Mouse (Mus musculus): ENCODE results near the gene Meioc.

The Meioc gene

DNA sequence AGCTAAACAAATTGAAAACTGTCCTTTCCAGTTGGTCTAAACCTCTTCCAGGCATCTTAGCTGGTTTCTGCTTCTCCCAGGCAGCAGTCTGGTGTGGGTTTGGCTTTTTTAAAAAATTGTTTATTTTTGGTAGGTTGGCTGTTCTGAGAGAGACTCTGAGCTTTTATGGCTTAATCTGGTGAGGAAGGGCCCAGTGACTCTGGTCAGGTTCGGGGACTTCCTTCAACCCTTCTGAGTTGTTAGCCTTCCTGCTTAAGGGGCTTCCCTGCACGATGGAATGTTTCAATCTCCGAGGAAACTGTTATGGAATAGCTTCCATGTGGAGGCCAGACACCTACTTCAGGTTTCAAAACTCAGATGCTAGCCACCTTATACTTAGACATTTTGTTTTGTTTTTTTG lies at the start of gene Meioc:
Gene Meioc, plus strand, starts transcription at position 301 of the 400 bp plus-strand sequence.
- no peak for DNase-seq

DNA sequence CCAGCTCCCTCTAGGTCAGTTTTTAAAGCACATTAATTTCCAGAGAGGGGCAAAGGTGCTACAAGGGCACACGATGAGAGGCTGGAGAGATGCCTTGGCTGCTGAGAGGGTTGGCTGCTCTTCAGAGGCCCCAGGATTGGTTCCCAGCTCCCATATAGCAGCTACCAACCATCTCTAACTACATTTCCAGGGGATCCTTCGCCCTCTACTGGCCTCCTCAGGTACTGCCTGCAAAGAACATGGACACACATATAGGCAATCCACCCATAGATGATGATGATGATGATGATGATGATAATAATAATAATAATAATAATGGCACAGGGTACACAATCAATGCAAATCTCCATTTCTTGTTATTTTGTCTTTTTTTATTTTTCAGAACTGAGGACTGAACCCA lies 44.1 kb upstream of the Meioc start:
- no peak for DNase-seq

DNA sequence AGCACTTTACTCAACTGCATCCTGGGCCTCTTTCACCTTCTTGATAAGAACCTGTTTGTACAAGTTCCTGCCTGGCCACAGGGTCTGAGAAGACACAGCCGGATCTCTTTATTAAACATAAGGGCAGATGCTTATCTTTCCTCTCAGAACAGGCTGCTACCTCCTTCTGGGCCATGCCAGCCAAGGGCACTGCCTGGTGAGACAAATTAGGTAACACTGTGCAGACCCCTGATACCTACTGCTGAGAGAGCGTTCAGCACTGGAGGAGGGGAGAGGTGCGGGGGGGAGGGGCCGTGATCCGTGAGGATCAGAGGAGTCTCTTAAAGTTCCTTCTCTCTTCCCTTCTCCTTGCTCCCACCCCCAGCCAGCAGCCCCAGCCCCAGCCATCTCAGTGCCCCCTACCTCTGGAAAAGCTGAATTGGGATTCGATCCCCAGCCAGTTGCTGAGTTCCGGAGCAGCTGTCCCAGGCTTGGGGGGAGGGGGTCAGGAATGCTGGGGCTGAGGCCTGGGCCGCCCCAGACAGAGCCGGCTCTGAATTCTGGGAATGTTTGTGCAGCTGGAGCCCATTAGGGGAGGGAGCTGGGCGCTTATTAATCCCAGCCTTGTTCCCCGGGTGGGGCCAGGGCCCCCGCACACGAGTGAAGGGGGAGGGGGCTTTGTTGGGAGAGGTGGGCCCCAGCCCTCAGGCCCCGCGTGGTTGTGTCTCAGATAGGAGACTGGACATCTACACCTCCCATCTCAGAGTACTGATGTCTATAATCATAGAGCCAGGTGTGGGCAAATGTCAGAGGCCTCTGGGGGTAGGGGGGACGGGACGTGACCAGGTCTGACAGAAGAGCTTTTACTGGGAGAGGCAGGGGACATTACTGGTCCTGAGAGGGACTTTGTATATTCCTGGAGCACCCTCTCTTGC lies 39.4 kb upstream of the Meioc start:
- no peak for DNase-seq

DNA sequence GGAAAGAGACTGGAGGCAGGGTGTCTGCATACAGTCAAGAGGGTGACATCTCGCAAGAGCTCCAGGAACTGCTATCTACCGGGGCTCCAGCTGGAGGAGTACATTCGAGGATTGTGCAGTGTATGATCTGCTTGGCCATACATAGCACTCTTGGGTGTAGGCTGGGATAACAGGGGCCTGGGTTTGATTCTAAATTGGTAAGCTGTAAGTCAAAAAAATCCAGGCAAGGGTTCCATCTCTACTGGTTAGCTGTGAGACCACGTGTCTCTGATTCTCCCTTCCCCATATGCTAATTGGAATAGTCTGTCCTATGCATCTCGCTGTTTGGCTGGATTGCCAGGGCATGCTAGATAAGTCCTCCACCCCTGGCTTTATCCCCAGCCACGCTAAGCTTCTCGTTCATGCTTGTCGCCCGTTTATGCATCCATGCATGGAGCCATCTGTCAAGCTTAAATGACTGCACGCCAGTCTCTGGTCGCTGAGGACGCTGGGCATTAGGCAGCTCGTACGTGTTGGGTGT lies 38.6 kb upstream of the Meioc start:
- DNase-seq = no peak

DNA sequence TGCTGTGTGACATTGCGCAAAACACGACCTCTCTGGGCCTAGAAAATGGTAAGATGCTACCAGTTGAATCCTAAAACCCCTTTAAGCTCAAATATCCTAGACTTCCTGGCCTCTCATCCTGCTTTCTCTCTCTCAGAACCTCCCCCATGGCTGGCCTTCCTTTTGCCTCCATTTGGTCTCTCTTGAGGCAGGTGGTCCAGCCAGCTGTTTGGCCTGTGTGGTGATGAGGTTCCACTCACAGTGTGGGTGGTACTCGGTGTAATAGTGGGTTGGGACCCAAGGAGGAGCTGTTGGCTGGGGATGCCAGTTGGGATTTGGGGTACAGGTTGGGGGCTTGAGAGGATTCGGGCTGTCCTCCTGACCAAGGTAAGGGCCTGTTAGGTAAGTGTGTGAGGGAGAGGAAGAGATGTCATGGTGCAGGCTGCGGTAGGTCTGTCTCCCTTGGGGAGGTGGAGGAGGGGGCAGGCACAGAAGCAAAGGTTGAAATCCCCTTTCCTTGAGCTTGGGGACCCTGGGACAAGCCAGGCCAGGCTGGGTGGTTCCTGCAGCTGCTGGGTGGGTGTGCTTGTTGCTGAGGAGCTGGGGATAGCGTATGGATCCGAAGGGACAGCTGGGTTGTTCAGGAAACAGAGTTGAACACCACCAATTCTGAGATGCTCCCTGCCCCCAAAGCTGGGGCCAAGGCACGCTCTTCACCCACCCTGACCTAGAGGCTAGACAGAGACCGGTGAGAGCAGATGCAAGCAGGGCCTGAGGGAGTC lies 36.2 kb upstream of the Meioc start:
- DNase-seq = no peak

GRCm38 (mm10) chr11:102628529-102628928 lies 35.0 kb upstream of the Meioc start:
- no peak for DNase-seq

- DNase-seq = no peak
These were observed 34.1 kb upstream of the Meioc start for GRCm38 (mm10) chr11:102629375-102629774.

DNA sequence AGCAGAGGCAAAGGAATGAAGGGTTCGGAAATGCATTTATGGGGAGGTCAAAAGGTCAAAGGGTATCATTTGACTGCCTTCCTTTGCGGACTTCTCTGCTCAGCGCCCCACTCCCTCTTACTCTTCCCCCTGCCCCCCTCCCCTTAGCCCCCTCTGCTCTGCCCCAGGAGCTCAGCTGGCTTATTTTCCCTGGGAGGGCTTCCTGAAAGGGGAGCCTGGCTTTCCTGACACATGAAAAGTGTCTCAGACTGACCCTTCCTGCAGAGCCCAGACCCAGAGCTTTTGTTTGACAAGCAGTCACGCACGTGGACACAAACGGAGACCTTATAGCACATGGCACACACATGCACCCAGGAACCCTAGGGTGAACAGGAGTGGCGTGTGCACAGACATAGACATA lies 32.8 kb upstream of the Meioc start:
- DNase-seq = no peak

DNA sequence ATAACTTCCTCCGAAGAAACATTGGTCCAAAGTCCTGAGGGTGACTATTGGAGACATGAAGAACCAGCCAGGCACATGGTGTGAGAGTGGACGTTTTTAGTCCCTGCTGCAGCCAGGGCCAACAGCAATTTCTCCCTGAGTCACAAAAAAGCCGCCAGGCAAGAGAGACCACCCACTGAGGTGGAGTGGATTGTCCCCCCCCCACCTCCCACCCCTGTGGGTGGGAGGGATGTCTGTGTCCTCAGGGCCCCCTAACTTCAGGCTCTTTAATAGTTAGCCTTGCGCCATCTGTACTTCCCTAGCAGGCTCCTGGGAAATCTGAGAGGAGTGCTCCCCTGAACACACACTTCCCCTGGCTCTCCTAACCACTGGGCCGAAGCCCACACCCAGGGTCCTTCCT lies 32.3 kb upstream of the Meioc start:
- DNase-seq = no peak

DNA sequence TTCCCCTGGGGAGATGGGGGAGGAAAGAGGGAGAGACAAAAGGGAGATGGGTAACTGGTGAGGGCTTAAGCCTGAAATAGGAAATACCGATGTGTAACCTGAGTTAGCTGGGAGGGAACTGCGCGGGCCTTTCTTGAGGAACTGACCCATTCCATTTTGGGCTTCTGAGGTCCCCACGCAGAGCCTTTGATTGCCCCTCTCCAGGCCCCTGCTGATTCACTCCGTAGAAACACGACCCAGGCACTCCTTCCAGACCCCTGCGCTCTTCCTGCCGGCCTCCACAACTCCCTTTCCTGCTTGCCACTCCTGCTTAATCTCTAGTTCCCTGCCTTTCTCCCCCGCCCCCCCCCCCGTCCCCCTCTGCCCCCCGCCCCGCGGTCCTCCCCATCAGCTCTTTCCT lies 30.8 kb upstream of the Meioc start:
- no peak for DNase-seq

- DNase-seq = no peak
These were observed 30.1 kb upstream of the Meioc start for GRCm38 (mm10) chr11:102633379-102633778.

DNA sequence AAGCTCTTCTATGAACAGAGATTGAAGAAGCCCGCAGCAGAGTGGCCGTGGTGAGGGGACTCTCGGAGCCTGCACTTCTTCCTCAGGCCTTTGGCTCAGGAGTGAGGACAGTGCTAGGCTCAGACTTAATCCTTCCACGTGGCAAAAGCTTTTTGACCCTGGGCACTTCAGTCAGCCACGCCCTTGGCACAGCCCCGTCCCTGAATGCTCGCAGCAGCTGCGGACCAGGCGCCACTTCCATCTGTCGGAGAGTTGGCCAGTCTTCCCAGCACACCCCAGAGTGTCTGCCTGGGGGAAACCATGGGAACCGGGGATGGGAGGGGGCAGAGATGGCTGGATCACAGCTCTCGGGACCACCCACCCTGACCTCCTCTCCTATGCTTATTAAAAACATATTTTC lies 26.6 kb upstream of the Meioc start:
- no peak for DNase-seq

DNA sequence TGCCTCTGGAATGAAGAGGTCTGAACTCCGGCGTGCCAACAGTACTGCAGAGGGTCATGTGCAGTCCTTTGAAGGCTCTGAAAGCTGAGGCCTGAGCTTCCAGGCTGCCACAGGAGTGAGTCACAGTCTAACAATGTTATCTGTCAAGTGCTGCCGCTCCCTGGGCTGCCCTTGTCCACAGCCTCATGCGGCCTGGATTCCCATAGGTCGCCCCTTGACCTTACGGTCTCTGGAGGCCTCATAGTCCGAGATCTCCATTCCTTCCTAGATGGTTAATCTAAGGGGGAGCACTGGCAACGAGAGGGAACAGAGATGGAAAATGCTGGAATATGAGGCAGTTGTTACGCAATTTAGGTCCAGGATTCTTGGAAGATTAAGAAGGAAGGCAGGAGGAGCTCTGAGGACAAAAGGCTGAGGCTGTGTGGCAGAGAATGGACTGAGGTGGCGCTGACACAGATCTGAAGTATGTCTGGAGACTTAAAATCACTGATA lies 19.6 kb upstream of the Meioc start:
- no peak for DNase-seq

- DNase-seq = no peak
These were observed 17.3 kb upstream of the Meioc start for GRCm38 (mm10) chr11:102646226-102646625.

- DNase-seq = no peak
These were observed 15.6 kb upstream of the Meioc start for GRCm38 (mm10) chr11:102647885-102648284.

GRCm38 (mm10) chr11:102651381-102651780 lies 12.1 kb upstream of the Meioc start:
- peak; percentile 32 for DNase-seq

DNA sequence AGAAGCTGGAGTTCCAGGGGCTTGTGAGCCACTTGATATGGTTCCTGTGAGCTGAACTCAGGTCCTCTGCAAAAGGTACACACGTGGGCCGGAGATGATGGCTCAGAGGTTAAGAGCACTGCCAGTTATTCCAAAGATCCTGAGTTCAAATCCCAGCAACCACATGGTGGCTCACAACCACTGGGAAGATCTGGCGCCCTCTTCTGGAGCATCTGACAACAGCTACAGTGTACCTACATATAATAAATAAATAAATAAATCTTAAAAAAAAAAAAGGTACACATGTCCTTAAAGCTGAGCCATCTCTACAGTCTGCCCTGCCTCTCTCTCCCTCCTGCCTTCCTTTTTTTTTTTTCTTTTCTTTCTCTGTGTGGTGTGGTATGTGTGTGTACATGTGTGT lies 10.7 kb upstream of the Meioc start:
- DNase-seq = no peak

GRCm38 (mm10) chr11:102655888-102656287 lies 7.6 kb upstream of the Meioc start:
- DNase-seq = no peak

- no peak for DNase-seq
These were observed 7.1 kb upstream of the Meioc start for GRCm38 (mm10) chr11:102656326-102656926.

- no peak for DNase-seq
These were observed 6.6 kb upstream of the Meioc start for GRCm38 (mm10) chr11:102656931-102657330.

GRCm38 (mm10) chr11:102665151-102665550 lies 1.6 kb downstream of the Meioc start:
- DNase-seq = no peak

DNA sequence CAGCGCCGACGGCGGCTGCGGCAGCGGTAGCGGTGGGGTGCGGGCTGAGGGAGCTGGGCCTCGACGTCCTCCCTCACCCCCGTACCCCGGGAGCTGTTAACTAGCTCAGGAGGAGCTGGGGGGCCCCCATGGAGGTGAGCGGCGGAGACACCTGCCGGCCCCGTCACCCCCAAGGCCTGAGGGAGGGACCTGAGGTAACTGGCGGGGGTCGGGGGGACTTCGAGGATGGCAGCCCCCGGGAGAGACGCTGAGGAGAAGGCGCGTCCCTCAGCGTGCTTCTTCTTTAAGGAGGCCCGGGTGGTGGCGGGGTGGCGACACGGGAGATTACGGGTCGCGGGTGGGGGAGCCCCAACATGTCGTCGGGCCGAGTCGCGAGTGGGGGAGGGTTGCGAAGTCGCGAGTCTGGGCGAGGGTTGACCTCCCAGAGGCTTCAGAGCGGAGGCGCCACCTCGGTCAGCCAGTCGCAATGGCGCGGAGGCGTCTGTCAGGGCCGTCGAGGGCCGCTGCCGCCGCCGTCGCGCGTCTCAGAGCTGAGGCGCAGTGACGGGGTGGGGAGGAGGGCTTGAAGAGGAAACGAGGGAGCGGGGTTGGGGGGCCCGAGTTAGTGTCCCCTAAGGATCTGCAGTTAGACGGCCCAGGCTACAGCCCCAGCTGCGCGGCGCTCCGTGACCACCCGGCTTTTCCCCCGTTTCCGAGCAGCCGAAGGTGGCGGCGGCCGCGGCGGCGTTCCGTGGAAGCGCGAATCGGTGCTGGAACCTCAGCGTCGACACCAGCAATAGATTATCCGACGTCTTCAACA lies 2.3 kb downstream of the Meioc start:
- no peak for DNase-seq

All from thymus, postnatal 25 days (tissue).